ENCODE assay signal across 8 mouse cellular contexts in genomic region chr11:69235285-69236060, GRCm38 (mm10). TPM values are rescaled to one million over a fixed set of nuclear protein-coding genes. Genes with fewer than 3 reads are reported as not detected.
DNase-seq lines count a peak whose midpoint lies in the region; ATAC-seq and TF ChIP-seq lines count a peak whose summit lies in the region.

No protein-coding gene starts in this region.

- no peaks in the 10 kb centered on the region for H3K4me1 ChIP-seq in cortical plate, adult 2 months (ENCODE audit: control insufficient read depth, insufficient read depth, low read length)
- H3K4me1 ChIP-seq in intestine, embryonic 15.5 days (replicated peaks) = peaks cover 14% of the 10 kb centered on the region
- H3K4me1 ChIP-seq in megakaryocyte, embryonic 14.5 days = peaks cover 17% of the 10 kb centered on the region

- no peak overlapping the region; the same call in 1 of the 2 replicates for H3K27ac ChIP-seq in cortical plate, adult 2 months (ENCODE audit: insufficient read depth, low read length)
- H3K27ac ChIP-seq in intestine, embryonic 15.5 days = no peak overlapping the region

- H3K4me3 ChIP-seq in cortical plate, adult 2 months (ENCODE audit: insufficient read depth, low read length) = peak overlapping the region; percentile 45
- peak overlapping the region; percentile 46 for H3K4me3 ChIP-seq in intestine, embryonic 15.5 days (replicated peaks)
- H3K4me3 ChIP-seq in megakaryocyte, embryonic 14.5 days (replicated peaks) = peak overlapping the region; percentile 89

- H3K9ac ChIP-seq in intestine, embryonic 15.5 days = peak overlapping the region; percentile 47

- intact Hi-C loops in left cerebral cortex, postnatal 10 days (cut with DNase I) = no loop called here

- peak; percentile 26; the same call in 1 of the 2 replicates for TF ChIP-seq CTCF in cortical plate, adult 2 months (IDR thresholded peaks at IDR 0.05; ENCODE audit: extremely low read depth, insufficient read depth, low read length)

- under 1% methylated on average over 33 of the region's 33 CpGs for WGBS in intestine, embryonic 15.5 days

- peak overlapping the region; percentile 94 for H3K4me2 ChIP-seq in intestine, embryonic 15.5 days (replicated peaks)

- H3K27me3 ChIP-seq in intestine, embryonic 15.5 days (replicated peaks) = peaks cover 24% of the 10 kb centered on the region
- peaks cover 81% of the 10 kb centered on the region for H3K27me3 ChIP-seq in megakaryocyte, embryonic 14.5 days (replicated peaks)

- no peaks in the 10 kb centered on the region for H3K36me3 ChIP-seq in intestine, embryonic 15.5 days
- H3K36me3 ChIP-seq in megakaryocyte, embryonic 14.5 days (replicated peaks; ENCODE audit: low read length) = no peaks in the 10 kb centered on the region

- no peaks in the 10 kb centered on the region for H3K9me3 ChIP-seq in intestine, embryonic 15.5 days
- H3K9me3 ChIP-seq in megakaryocyte, embryonic 14.5 days = peaks cover 7% of the 10 kb centered on the region

- DNase-seq in adrenal gland, adult 8-10 months = peak; percentile 53
- peak; percentile 28 to 30 for DNase-seq in gastrocnemius, adult 8-10 months (ENCODE audit: low spot score in 2 of 2)
- peak; percentile 50 to 86 for DNase-seq in left cerebral cortex, postnatal 10 days (ENCODE audit: extremely low spot score in 1 of 2, low spot score in 2 of 2)
- DNase-seq in right cerebral cortex, postnatal 10 days (ENCODE audit: low spot score in 2 of 2) = peak; percentile 85
- DNase-seq in urinary bladder, postnatal 4 days (ENCODE audit: low spot score in 2 of 2) = peak; percentile 41 to 75

- peak; percentile 96 for ATAC-seq in intestine, embryonic 15.5 days

- TF ChIP-seq POLR2A in cortical plate, adult 2 months (IDR thresholded peaks at IDR 0.05; ENCODE audit: extremely low read depth, insufficient read depth, low read length) = peak; percentile 61; the same call in 1 of the 2 replicates

RNA-seq across cellular contexts. Expression of gene Gucy2e, which starts 1.4 kb away (rescaled TPM):
- total RNA-seq in adrenal gland, adult 8-10 months (2022) = not detected
- 1.6 TPM in 2 replicates for polyA plus RNA-seq in cortical plate, adult 2 months (2012; rRNA removed)
- total RNA-seq in gastrocnemius, adult 8-10 months (2022) = not detected
- 0.03 and 0.10 TPM in 2 replicates for polyA plus RNA-seq in intestine, embryonic 15.5 days (2015; fragmentation: Nextera tagmentation; extraction: Ambion mirVana)
- under 1 TPM; 0.49 to 0.71 TPM for total RNA-seq in left cerebral cortex, postnatal 10 days (2021)
- 0.07 and 0.38 TPM in 2 replicates for polyA plus RNA-seq in megakaryocyte, embryonic 14.5 days (2012; ENCODE audit: insufficient read depth, low replicate concordance)

RNA-seq across cellular contexts. Expression of gene Alox8, which starts 37.8 kb away (rescaled TPM):
- not detected for total RNA-seq in adrenal gland, adult 8-10 months (2022)
- 2.2 and 2.7 TPM in 2 replicates for polyA plus RNA-seq in cortical plate, adult 2 months (2012; rRNA removed)
- total RNA-seq in gastrocnemius, adult 8-10 months (2022) = not detected
- 0.14 and 0.15 TPM in 2 replicates for polyA plus RNA-seq in intestine, embryonic 15.5 days (2015; fragmentation: Nextera tagmentation; extraction: Ambion mirVana)
- 1 to 10 TPM; 3.5 to 3.6 TPM for total RNA-seq in left cerebral cortex, postnatal 10 days (2021)
- polyA plus RNA-seq in megakaryocyte, embryonic 14.5 days (2012; ENCODE audit: insufficient read depth, low replicate concordance) = not detected in 2 replicates

Comparison
In these comparisons a context has a peak if more than half of its experiments do, and no peak if none do; other contexts are left out.
1. DNase-seq: peak in every context shown above with its lines; median percentile 85 in right cerebral cortex, postnatal 10 days; 68 in left cerebral cortex, postnatal 10 days; 58 in urinary bladder, postnatal 4 days; 53 in adrenal gland, adult 8-10 months; 29 in gastrocnemius, adult 8-10 months.